Mouse (Mus musculus) limb, embryonic 15.5 days (tissue): ENCODE measurements around the gene Pik3cb. TPM values are rescaled to one million over a fixed set of nuclear protein-coding genes. Genes with fewer than 3 reads are reported as not detected.

Experiments
- ATAC-seq: fragments of 200-750 bp; cut with Nextera tagmentation; 2 replicates; pipeline ENCODE4 v1.8.0; 2017; ENCODE audit warnings: low read depth, moderate TSS enrichment; ENCODE audit not compliant: insufficient number of reproducible peaks, low FRiP score, low TSS enrichment
- H3K27ac ChIP-seq: fragments of 300-500 bp; sonication (generic); 2 replicates; pipeline ENCODE4 v1.5.1; 2015; ENCODE audit warnings: moderate library complexity, mild to moderate bottlenecking, inconsistent platforms
- H3K27me3 ChIP-seq: fragments of 300-500 bp; sonication (generic); 2 replicates; pipeline ENCODE4 v1.6.1; 2015; ENCODE audit warnings: inconsistent platforms
- H3K36me3 ChIP-seq: fragments of 300-500 bp; sonication (generic); 2 replicates; pipeline ENCODE4 v1.6.1; 2015; ENCODE audit warnings: inconsistent platforms
- H3K4me1 ChIP-seq: fragments of 300-500 bp; sonication (generic); 2 replicates; pipeline ENCODE4 v1.6.1; 2015; ENCODE audit warnings: inconsistent platforms
- H3K4me2 ChIP-seq: fragments of 300-500 bp; sonication (generic); 2 replicates; pipeline ENCODE4 v1.6.1; 2015; ENCODE audit warnings: mild to moderate bottlenecking, inconsistent platforms
- H3K4me3 ChIP-seq: fragments of 300-500 bp; sonication (generic); 2 replicates; pipeline ENCODE4 v1.5.1; 2015; ENCODE audit warnings: mild to moderate bottlenecking, inconsistent platforms
- H3K9ac ChIP-seq: fragments of 300-500 bp; sonication (generic); 2 replicates; pipeline ENCODE4 v1.6.1; 2015; ENCODE audit warnings: inconsistent platforms
- H3K9me3 ChIP-seq: fragments of 300-500 bp; sonication (generic); 2 replicates; pipeline ENCODE4 v1.6.1; 2016; ENCODE audit warnings: inconsistent platforms
- WGBS: fragments of 180-500 bp; shearing (Covaris S2); methylation state at CpG from one replicate; pipeline ENCODE4 v1.1.7; 2015; 5-methylcytosine and 5-hydroxymethylcytosine counted together
- polyA plus RNA-seq: library from polyadenylated mRNA; unstranded; fragments of >200 nt; fragmentation: Nextera tagmentation; extraction: Ambion mirVana; gene quantifications from 2 replicates; pipeline ENCODE4 v1.2.1, GENCODE M21; 2015

Pik3cb gene
- polyA plus RNA-seq, 1 experiment from 2014 or later: 2.1 TPM

DNA sequence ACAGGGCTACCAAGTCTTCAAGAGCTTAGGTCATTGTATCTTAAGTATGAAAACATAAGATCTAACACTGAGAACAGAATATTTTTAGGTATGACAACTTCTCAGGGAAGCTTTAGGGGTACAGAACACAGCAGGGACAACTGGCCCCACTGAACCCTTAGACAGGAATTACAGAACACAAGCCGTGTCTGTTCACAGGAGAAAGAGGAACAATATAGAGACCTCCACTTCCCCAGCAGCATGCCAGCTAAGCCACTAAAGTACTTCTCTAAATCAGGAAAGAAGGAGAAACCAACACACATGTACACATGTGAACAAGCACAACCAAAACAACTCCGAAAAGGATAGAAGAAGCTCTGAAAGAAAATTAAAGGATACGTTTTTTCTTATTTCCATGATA is 30.8 kb downstream of the Pik3cb start:
- no peak for ATAC-seq
- Histone ChIP-seq H3K36me3 (peaks cover 6% of the 10 kb centered on the region; the same call in 1 of the 2 replicates), H3K27me3 (no peaks in the 10 kb centered on the region), H3K4me3 (no peak overlapping the region), H3K4me2 (no peak overlapping the region), H3K9ac (no peak overlapping the region), H3K4me1 (peaks cover 6% of the 10 kb centered on the region; the same call in 1 of the 2 replicates), H3K9me3 (no peaks in the 10 kb centered on the region), H3K27ac (no peak overlapping the region)
- WGBS: 76% methylated on average over 3 of the region's 3 CpGs

GRCm38 (mm10) chr9:99104449-99104848 is 36.0 kb downstream of the Pik3cb start:
- ATAC-seq: no peak
- 86% methylated on average over 2 of the region's 2 CpGs for WGBS

GRCm38 (mm10) chr9:99103865-99104264 is 36.6 kb downstream of the Pik3cb start:
- Histone ChIP-seq H3K27ac (no peak overlapping the region), H3K9ac (no peak overlapping the region), H3K4me3 (no peak overlapping the region), H3K9me3 (no peaks in the 10 kb centered on the region), H3K27me3 (no peaks in the 10 kb centered on the region), H3K4me1 (no peaks in the 10 kb centered on the region), H3K4me2 (no peak overlapping the region), H3K36me3 (peaks cover 9% of the 10 kb centered on the region; the same call in 1 of the 2 replicates)
- WGBS: 77% methylated on average over 3 of the region's 3 CpGs
- no peak for ATAC-seq

More at GRCm38 (mm10) chr9:99104449-99104848, 36.0 kb downstream of the Pik3cb start:
- no peaks in the 10 kb centered on the region for H3K4me1 ChIP-seq
- no peaks in the 10 kb centered on the region for H3K27me3 ChIP-seq
- H3K27ac ChIP-seq: no peak overlapping the region
- H3K4me2 ChIP-seq: no peak overlapping the region
- no peaks in the 10 kb centered on the region for H3K9me3 ChIP-seq
- no peak overlapping the region for H3K9ac ChIP-seq
- H3K36me3 ChIP-seq: peaks cover 9% of the 10 kb centered on the region; the same call in 1 of the 2 replicates
- no peak overlapping the region for H3K4me3 ChIP-seq

GRCm38 (mm10) chr9:99098482-99099129 is 41.8 kb downstream of the Pik3cb start:
- no peaks in the 10 kb centered on the region for H3K4me1 ChIP-seq
- no peaks in the 10 kb centered on the region for H3K9me3 ChIP-seq
- ATAC-seq: no peak
- no peak overlapping the region for H3K4me2 ChIP-seq
- 52% methylated on average over 11 of the region's 11 CpGs for whole genome bisulfite sequencing
- no peak overlapping the region for H3K27ac ChIP-seq
- H3K36me3 ChIP-seq: no peaks in the 10 kb centered on the region
- H3K4me3 ChIP-seq: no peak overlapping the region
- H3K9ac ChIP-seq: no peak overlapping the region
- H3K27me3 ChIP-seq: no peaks in the 10 kb centered on the region

GRCm38 (mm10) chr9:99097668-99098067 is 42.8 kb downstream of the Pik3cb start:
- 42% methylated on average over 1 of the region's 1 CpGs for WGBS
- H3K4me2 ChIP-seq: no peak overlapping the region
- H3K9me3 ChIP-seq: no peaks in the 10 kb centered on the region
- no peak for ATAC-seq
- no peak overlapping the region for H3K4me3 ChIP-seq
- no peaks in the 10 kb centered on the region for H3K36me3 ChIP-seq
- no peaks in the 10 kb centered on the region for H3K27me3 ChIP-seq
- no peak overlapping the region for H3K9ac ChIP-seq
- H3K27ac ChIP-seq: no peak overlapping the region
- no peaks in the 10 kb centered on the region for H3K4me1 ChIP-seq

- WGBS: 85% methylated on average over 7 of the region's 7 CpGs
- ATAC-seq: no peak
These were observed 45.2 kb downstream of the Pik3cb start for GRCm38 (mm10) chr9:99095192-99095591.

GRCm38 (mm10) chr9:99090546-99090945 is 49.9 kb downstream of the Pik3cb start:
- Histone ChIP-seq H3K9me3 (no peaks in the 10 kb centered on the region), H3K36me3 (no peaks in the 10 kb centered on the region), H3K4me2 (no peak overlapping the region), H3K27ac (no peak overlapping the region), H3K9ac (no peak overlapping the region), H3K27me3 (no peaks in the 10 kb centered on the region), H3K4me1 (no peaks in the 10 kb centered on the region), H3K4me3 (no peak overlapping the region)
- ATAC-seq: no peak
- WGBS: 75% methylated on average over 4 of the region's 4 CpGs

More at GRCm38 (mm10) chr9:99095192-99095591, 45.2 kb downstream of the Pik3cb start:
- Histone ChIP-seq H3K4me1 (no peaks in the 10 kb centered on the region), H3K27ac (no peak overlapping the region), H3K36me3 (no peaks in the 10 kb centered on the region), H3K27me3 (no peaks in the 10 kb centered on the region), H3K9me3 (no peaks in the 10 kb centered on the region), H3K4me2 (no peak overlapping the region), H3K9ac (no peak overlapping the region), H3K4me3 (no peak overlapping the region)

GRCm38 (mm10) chr9:99089904-99090303 is 50.5 kb downstream of the Pik3cb start:
- 92% methylated on average over 4 of the region's 4 CpGs for WGBS
- no peak overlapping the region for H3K4me2 ChIP-seq
- no peaks in the 10 kb centered on the region for H3K9me3 ChIP-seq
- no peak overlapping the region for H3K9ac ChIP-seq
- H3K4me3 ChIP-seq: no peak overlapping the region
- no peak for ATAC-seq
- H3K36me3 ChIP-seq: no peaks in the 10 kb centered on the region
- H3K4me1 ChIP-seq: no peaks in the 10 kb centered on the region
- no peak overlapping the region for H3K27ac ChIP-seq
- H3K27me3 ChIP-seq: no peaks in the 10 kb centered on the region

- Histone ChIP-seq H3K27me3 (no peaks in the 10 kb centered on the region), H3K36me3 (no peaks in the 10 kb centered on the region), H3K4me2 (no peak overlapping the region), H3K9ac (no peak overlapping the region), H3K9me3 (no peaks in the 10 kb centered on the region), H3K27ac (no peak overlapping the region), H3K4me1 (no peaks in the 10 kb centered on the region), H3K4me3 (no peak overlapping the region)
- WGBS: 93% methylated on average over 5 of the region's 5 CpGs
- ATAC-seq: no peak
These were observed 58.7 kb downstream of the Pik3cb start for GRCm38 (mm10) chr9:99081718-99082117.

- WGBS: 78% methylated on average over 3 of the region's 3 CpGs
- H3K9ac ChIP-seq: no peak overlapping the region
- H3K27me3 ChIP-seq: no peaks in the 10 kb centered on the region
- no peak for ATAC-seq
- H3K27ac ChIP-seq: no peak overlapping the region
- no peaks in the 10 kb centered on the region for H3K36me3 ChIP-seq
- H3K4me3 ChIP-seq: no peak overlapping the region
- no peak overlapping the region for H3K4me2 ChIP-seq
- H3K4me1 ChIP-seq: no peaks in the 10 kb centered on the region
- H3K9me3 ChIP-seq: no peaks in the 10 kb centered on the region
These were observed 59.1 kb downstream of the Pik3cb start for GRCm38 (mm10) chr9:99081308-99081707.

GRCm38 (mm10) chr9:99080657-99081056 is 59.8 kb downstream of the Pik3cb start:
- no peak overlapping the region for H3K9ac ChIP-seq
- no peaks in the 10 kb centered on the region for H3K4me1 ChIP-seq
- no peak overlapping the region for H3K4me3 ChIP-seq
- no peak overlapping the region for H3K4me2 ChIP-seq
- no peaks in the 10 kb centered on the region for H3K27me3 ChIP-seq
- no peaks in the 10 kb centered on the region for H3K36me3 ChIP-seq
- no peaks in the 10 kb centered on the region for H3K9me3 ChIP-seq
- 89% methylated on average over 2 of the region's 2 CpGs for WGBS
- H3K27ac ChIP-seq: no peak overlapping the region
- ATAC-seq: no peak

DNA sequence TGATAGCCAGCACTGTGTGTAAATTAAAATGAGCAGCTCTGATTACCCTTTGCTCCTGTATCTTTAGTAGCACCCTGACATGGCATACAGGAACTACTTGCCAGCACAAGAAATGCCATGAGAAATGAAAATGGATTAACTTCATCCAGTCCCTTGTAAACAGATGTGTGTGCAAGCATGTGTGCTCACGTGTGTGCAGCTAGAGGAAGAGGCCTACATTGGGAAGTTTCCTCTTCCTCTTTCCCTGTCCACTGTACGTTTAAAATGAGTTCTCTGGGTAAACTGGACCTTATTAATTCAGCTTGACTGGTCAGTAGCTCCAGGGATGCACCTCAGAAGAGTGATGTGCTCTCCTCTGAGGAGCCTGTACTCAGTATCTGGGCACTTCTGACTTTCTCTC is 66.0 kb downstream of the Pik3cb start:
- Histone ChIP-seq H3K4me1 (no peaks in the 10 kb centered on the region), H3K9ac (no peak overlapping the region)

More for the DNA sequence above, 66.0 kb downstream of the Pik3cb start:
- 64% methylated on average over 2 of the region's 2 CpGs for WGBS
- H3K9me3 ChIP-seq: no peaks in the 10 kb centered on the region
- H3K27ac ChIP-seq: no peak overlapping the region
- no peak for ATAC-seq
- H3K27me3 ChIP-seq: no peaks in the 10 kb centered on the region
- H3K4me2 ChIP-seq: no peak overlapping the region
- H3K36me3 ChIP-seq: no peaks in the 10 kb centered on the region; the same call in 1 of the 2 replicates
- H3K4me3 ChIP-seq: no peak overlapping the region
